Mouse (Mus musculus) cerebellum, adult 2 months (tissue): ENCODE results near the gene Ccdc88c.

ENCODE experiments used
- CTCF ChIP-seq: fragments of 200-500 bp; IDR thresholded peaks from 2 replicates; pipeline ENCODE4 v1.5.1; 2011; ENCODE audit warnings: low read depth, mild to moderate bottlenecking, control low read depth, low read length, moderate library complexity, borderline replicate concordance; ENCODE audit not compliant: insufficient read depth
- POLR2A ChIP-seq: fragments of 200-500 bp; IDR thresholded peaks from 2 replicates; pipeline ENCODE4 v1.6.1; 2011; ENCODE audit warnings: low read length, control low read depth, borderline replicate concordance; ENCODE audit not compliant: insufficient read depth

- TF ChIP-seq CTCF (no peak), POLR2A (no peak)
Observed at GRCm38 (mm10) chr12:100867097-100867496, 161.8 kb downstream of the Ccdc88c start.
